Mouse (Mus musculus) liver, embryonic 14.5 days (tissue): ENCODE measurements at regions not wholly inside any gene's neighbourhood (a gene's known extent, or its start where the extent isn't known, plus 50 kb on each side); places are given as distances from the start of the nearest gene placed in this dataset.

ENCODE experiments used
- CTCF ChIP-seq: IDR thresholded peaks from 2 replicates; pipeline ENCODE4 v1.5.1; 2016; ENCODE audit warnings: antibody characterized with exemption, low read depth, control low read depth
- EP300 ChIP-seq: IDR thresholded peaks from 2 replicates; pipeline ENCODE4 v1.6.1; 2016; ENCODE audit warnings: antibody characterized with exemption, low read depth

GRCm38 (mm10) chr12:62450618-62451017 lies 927.7 kb downstream of the Lrfn5 start:
- TF ChIP-seq CTCF (no peak), EP300 (no peak)
